Mouse (Mus musculus) CD4-positive, CD25-positive, alpha-beta regulatory T cell, adult 9 weeks (primary cell): ENCODE data around the gene Gm19684. TPM values are rescaled to one million over a fixed set of nuclear protein-coding genes. Genes with fewer than 3 reads are reported as not detected.

Source experiments
- polyA plus RNA-seq: library from polyadenylated mRNA; unstranded; fragments of 100-300 nt; shearing (Covaris generic); gene quantifications from one replicate; pipeline ENCODE4 v1.2.1, GENCODE M21; 2017

The Gm19684 gene
- polyA plus RNA-seq, result 1.4 TPM

DNA sequence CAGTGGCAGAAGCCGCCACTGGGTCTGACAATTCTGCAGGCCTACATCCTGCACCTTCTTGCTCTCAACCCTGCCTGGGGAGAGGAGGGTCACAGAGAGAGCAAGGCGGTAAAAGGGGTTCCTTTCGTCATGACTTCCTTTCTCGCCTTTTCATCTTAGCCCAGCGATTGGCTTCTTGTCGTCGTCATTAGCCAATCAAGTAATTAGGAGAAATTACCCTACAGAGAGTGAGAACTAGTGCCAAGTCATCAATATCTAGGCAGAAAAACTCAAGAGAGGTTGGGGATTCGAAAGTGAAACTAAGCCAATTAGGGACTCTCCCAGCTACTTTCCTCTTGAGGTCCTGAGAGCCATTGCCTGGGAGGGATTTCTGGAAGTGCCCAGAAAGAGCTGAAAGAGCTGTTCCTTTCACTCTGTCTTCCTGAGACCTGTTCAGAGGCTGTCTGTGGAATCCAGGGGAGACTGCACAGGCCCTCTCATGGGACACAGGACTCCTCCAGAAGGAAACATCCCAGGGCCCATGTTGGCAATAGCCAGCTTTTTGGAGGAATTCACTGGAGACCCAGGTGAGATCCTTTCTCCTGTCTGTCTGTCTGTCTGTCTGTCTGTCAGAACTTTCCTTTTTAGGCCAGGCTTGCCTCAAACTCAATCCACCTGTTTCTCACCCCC lies at the start of gene Gm19684:
Gene Gm19684, plus strand, starts transcription at position 327 of the 669 bp plus-strand sequence.

DNA sequence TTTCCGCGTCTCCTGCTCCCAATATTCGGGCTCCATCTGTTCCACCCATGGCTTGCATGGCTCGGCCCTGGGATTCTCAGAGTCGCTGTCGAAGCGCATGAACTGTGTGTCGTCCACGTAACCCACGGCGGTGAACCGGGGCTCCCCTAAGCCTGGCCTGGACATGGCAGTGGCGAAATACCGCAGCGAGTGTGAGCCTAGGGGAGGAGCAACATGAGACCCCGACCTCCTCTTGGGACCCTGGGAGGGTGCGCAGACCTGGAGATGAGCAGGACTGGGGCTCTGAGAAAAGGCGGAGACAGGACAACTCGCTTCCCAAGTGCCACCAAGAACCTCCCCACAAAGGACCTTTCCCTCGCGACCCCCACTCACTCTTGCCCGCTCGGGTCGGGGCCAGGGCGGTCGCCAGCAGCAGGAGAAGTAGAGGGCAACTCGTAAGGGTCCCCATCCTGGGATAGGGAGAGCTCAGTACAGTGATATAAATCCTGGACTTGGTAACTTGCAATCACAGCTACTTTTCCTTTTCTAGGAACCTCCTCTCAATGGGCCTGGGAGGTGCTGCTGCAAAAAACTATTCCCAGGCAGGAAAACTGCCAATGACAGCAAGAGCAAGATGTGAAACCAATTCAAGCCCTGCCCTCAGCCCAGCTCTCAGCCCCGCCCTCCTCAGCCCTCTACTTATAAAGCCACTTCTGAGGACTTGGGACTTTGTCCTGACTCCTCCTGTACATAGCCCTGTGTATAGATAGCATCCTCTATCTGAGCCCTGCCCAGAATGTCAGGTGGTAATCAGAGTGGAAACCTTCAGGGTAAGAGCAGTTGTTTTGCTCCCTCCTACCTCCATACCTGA lies 7.7 kb downstream of the Gm19684 start, which contains the start of gene Gm7030:
Gene Gm7030, minus strand, starts transcription at position 458 of the 850 bp plus-strand sequence.

DNA sequence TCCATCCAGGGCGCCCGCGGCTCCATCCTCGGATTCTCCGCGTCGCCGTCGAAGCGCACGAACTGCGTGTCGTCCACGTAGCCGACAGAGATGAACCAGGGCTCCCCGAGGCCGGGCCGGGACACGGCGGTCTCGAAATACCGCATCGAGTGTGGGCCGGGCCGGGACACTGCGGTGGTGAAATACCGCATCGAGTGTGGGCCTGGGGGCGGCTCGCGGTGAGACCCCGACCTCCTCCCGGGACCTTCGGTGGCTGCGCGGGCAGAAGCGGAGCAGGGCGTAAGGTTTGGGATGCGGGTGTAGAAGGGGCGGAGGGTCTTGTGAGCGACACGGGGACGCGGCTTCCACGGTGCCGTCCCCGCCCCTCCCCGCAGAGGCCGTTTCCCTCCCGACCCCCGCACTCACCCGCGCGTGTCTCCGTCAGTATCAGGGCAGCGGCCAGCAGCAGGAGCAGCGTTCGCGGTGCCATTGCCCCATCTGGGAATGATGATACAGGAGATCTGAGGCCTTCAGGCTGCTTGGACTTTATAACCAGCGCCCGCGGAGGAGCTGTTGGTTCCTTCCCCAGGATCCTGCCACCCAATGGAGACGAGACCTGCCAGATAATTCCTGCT lies 46.7 kb downstream of the Gm19684 start, which contains the start of gene Gm8909:
Gene Gm8909, minus strand, starts transcription at position 499 of the 614 bp plus-strand sequence.

Other genes with a start within 250 kb of the Gm19684 start
- 23.4 TPM for gene Dhx16, start 241.9 kb upstream of the Gm19684 start, polyA plus RNA-seq
- gene 2310061I04Rik, start 224.2 kb upstream of the Gm19684 start, polyA plus RNA-seq, result 25.8 TPM
- 26.7 TPM for gene Atat1, start 211.6 kb upstream of the Gm19684 start, polyA plus RNA-seq
- gene Mrps18b, start 205.3 kb upstream of the Gm19684 start, polyA plus RNA-seq, result 99.2 TPM
- gene Ppp1r10, start 205.2 kb upstream of the Gm19684 start, polyA plus RNA-seq, result 62.7 TPM
- 163 TPM for gene Abcf1, start 151.9 kb upstream of the Gm19684 start, polyA plus RNA-seq
- gene Gnl1, start 141.8 kb upstream of the Gm19684 start, polyA plus RNA-seq, result 13.7 TPM
- 23.8 TPM for gene Prr3, start 141.4 kb upstream of the Gm19684 start, polyA plus RNA-seq
- gene H2-T24, start 101.1 kb upstream of the Gm19684 start, polyA plus RNA-seq, result 28.1 TPM
- 779 TPM for gene H2-T23, start 88.8 kb upstream of the Gm19684 start, polyA plus RNA-seq
- 262 TPM for gene H2-T22, start 78.9 kb upstream of the Gm19684 start, polyA plus RNA-seq
- 0.65 TPM for gene Gm6034, start 78.7 kb upstream of the Gm19684 start, polyA plus RNA-seq
- not detected for gene Gm11127, start 63.3 kb upstream of the Gm19684 start, polyA plus RNA-seq
- 0.33 TPM for gene Gm7030, start 7.7 kb downstream of the Gm19684 start, polyA plus RNA-seq
- gene Gm8909, start 46.9 kb downstream of the Gm19684 start, polyA plus RNA-seq, result 14.0 TPM
- gene H2-T3, start 68.6 kb downstream of the Gm19684 start, polyA plus RNA-seq, result 0.46 TPM
- gene Rpp21, start 136.4 kb downstream of the Gm19684 start, polyA plus RNA-seq, result 203 TPM
- 23.0 TPM for gene Trim39, start 150.6 kb downstream of the Gm19684 start, polyA plus RNA-seq
- gene H2-M10.2, start 164.8 kb downstream of the Gm19684 start, polyA plus RNA-seq, result not detected
- gene H2-M10.1, start 204.5 kb downstream of the Gm19684 start, polyA plus RNA-seq, result not detected
- not detected for gene H2-M10.3, start 246.7 kb downstream of the Gm19684 start, polyA plus RNA-seq